Mouse (Mus musculus) myocyte (in vitro differentiated cells): Measurements from ENCODE around the gene Zmynd12. TPM values are rescaled to one million over a fixed set of nuclear protein-coding genes. Genes with fewer than 3 reads are reported as not detected.

Source experiments
- H3K27me3 ChIP-seq: one replicate; pipeline ENCODE4 v1.6.1; 2011; ENCODE audit not compliant: control insufficient read depth, insufficient read depth, insufficient read length
- H3K36me3 ChIP-seq: one replicate; pipeline ENCODE4 v1.6.1; 2011; ENCODE audit not compliant: control insufficient read depth, insufficient read depth
- H3K4me2 ChIP-seq: one replicate; pipeline ENCODE4 v1.6.1; 2011; ENCODE audit warnings: low read depth, control low read depth
- H3K4me3 ChIP-seq: one replicate; pipeline ENCODE4 v1.5.1; 2011; ENCODE audit warnings: mild to moderate bottlenecking, control low read depth, moderate library complexity
- H3K79me2 ChIP-seq: one replicate; pipeline ENCODE4 v1.6.1; 2011; ENCODE audit not compliant: control insufficient read depth, insufficient read depth
- H3ac ChIP-seq: one replicate; pipeline ENCODE4 v1.6.1; 2011; ENCODE audit not compliant: control insufficient read depth, insufficient read length
- CEBPB ChIP-seq: IDR thresholded peaks from 2 replicates; pipeline ENCODE4 v1.6.1; 2011; ENCODE audit warnings: mild to moderate bottlenecking, moderate library complexity; ENCODE audit not compliant: poor library complexity, insufficient read depth, severe bottlenecking
- E2F4 ChIP-seq: IDR thresholded peaks from one replicate; pipeline ENCODE4 v1.6.1; 2011; ENCODE audit warnings: mild to moderate bottlenecking, control low read depth, moderate library complexity; ENCODE audit not compliant: insufficient read depth
- MAX ChIP-seq: IDR thresholded peaks from one replicate; pipeline ENCODE4 v1.6.1; 2011; ENCODE audit warnings: low read depth, mild to moderate bottlenecking, control low read depth
- MYOD1 ChIP-seq, 3 experiments: IDR thresholded peaks; one replicate each; pipeline ENCODE4 v1.6.1; 2011; ENCODE audit warnings: control low read depth in 2 of 3, low read depth in 2 of 3, mild to moderate bottlenecking in 2 of 3, moderate library complexity in 1 of 3; ENCODE audit not compliant: insufficient read length in 2 of 3, control insufficient read depth in 1 of 3
- MYOG ChIP-seq, 3 experiments: IDR thresholded peaks; one replicate each; pipeline ENCODE4 v1.6.1; 2011; ENCODE audit warnings: control low read depth in 2 of 3, low read depth in 2 of 3, mild to moderate bottlenecking in 2 of 3; ENCODE audit not compliant: insufficient read length in 2 of 3, control insufficient read depth in 1 of 3, insufficient read depth in 1 of 3
- POLR2A ChIP-seq: IDR thresholded peaks from one replicate; pipeline ENCODE4 v1.6.1; 2011; ENCODE audit warnings: low read depth, mild to moderate bottlenecking, control low read depth, moderate library complexity; ENCODE audit not compliant: insufficient read length
- POLR2AphosphoS2 ChIP-seq: IDR thresholded peaks from one replicate; pipeline ENCODE4 v1.6.1; 2011; ENCODE audit warnings: low read depth, control low read depth; ENCODE audit not compliant: insufficient read length
- REST ChIP-seq: IDR thresholded peaks from one replicate; pipeline ENCODE4 v1.6.1; 2011; ENCODE audit warnings: mild to moderate bottlenecking, control low read depth, moderate library complexity; ENCODE audit not compliant: insufficient read depth, insufficient read length
- SRF ChIP-seq: IDR thresholded peaks from one replicate; pipeline ENCODE4 v1.6.1; 2011; ENCODE audit warnings: low read depth; ENCODE audit not compliant: control insufficient read depth, insufficient read length
- TCF12 ChIP-seq: IDR thresholded peaks from one replicate; pipeline ENCODE4 v1.6.1; 2011; ENCODE audit warnings: mild to moderate bottlenecking, control low read depth; ENCODE audit not compliant: poor library complexity, insufficient read depth, severe bottlenecking
- TCF3 ChIP-seq: IDR thresholded peaks from one replicate; pipeline ENCODE4 v1.6.1; 2011; ENCODE audit warnings: low read depth, control low read depth; ENCODE audit not compliant: insufficient read length
- USF1 ChIP-seq: IDR thresholded peaks from one replicate; pipeline ENCODE4 v1.6.1; 2011; ENCODE audit warnings: low read depth, mild to moderate bottlenecking, control low read depth, moderate library complexity
- polyA plus RNA-seq: library from polyadenylated mRNA; unstranded; fragments of >200 nt; fragmentation: generic; extraction: Trizol; gene quantifications from one replicate; pipeline ENCODE4 v1.2.1, GENCODE M21; 2012; ENCODE audit warnings: missing spikeins

Gene Zmynd12
- polyA plus RNA-seq, 1 experiment: 0.05 TPM

GRCm38 (mm10) chr4:119492291-119492932, 69.8 kb downstream of the Zmynd12 start, which contains the start of gene Rimkla:
TSS of gene Rimkla (minus strand) at chr4:119492628.
- no peak within 1 kb of the TSS for H3K4me2 ChIP-seq
- no peaks in the 10 kb centered on the region for H3K36me3 ChIP-seq
- TF ChIP-seq TCF3 (no peak), MYOG (IDR thresholded peaks at IDR 0.05; ENCODE audit: control insufficient read depth in 1 of 3, insufficient read depth in 1 of 3, insufficient read length in 2 of 3, low read depth in 2 of 3) (no peak), POLR2A (no peak), MYOD1 (IDR thresholded peaks at IDR 0.05; ENCODE audit: control insufficient read depth in 1 of 3, insufficient read length in 2 of 3, low read depth in 2 of 3) (no peak)
- peaks cover 11% of the 10 kb centered on the region for H3K27me3 ChIP-seq
- no peak within 1 kb of the TSS for H3ac ChIP-seq
- no peak within 1 kb of the TSS for H3K4me3 ChIP-seq
- no peaks in the 10 kb centered on the region for H3K79me2 ChIP-seq

GRCm38 (mm10) chr4:119492933-119493327, 70.3 kb downstream of the Zmynd12 start:
- TF ChIP-seq SRF (no peak), MAX (no peak), TCF12 (no peak), MYOG (IDR thresholded peaks at IDR 0.05; ENCODE audit: control insufficient read depth in 1 of 3, insufficient read depth in 1 of 3, insufficient read length in 2 of 3, low read depth in 2 of 3) (no peak), USF1 (no peak), CEBPB (no peak), E2F4 (no peak), TCF3 (no peak), MYOD1 (IDR thresholded peaks at IDR 0.05; ENCODE audit: control insufficient read depth in 1 of 3, insufficient read length in 2 of 3, low read depth in 2 of 3) (no peak), REST (no peak), POLR2AphosphoS2 (no peak), POLR2A (no peak)
- no peaks in the 10 kb centered on the region for H3K36me3 ChIP-seq
- no peak overlapping the region for H3ac ChIP-seq
- no peak overlapping the region for H3K4me2 ChIP-seq
- H3K4me3 ChIP-seq: no peak overlapping the region
- H3K79me2 ChIP-seq: no peaks in the 10 kb centered on the region
- peaks cover 11% of the 10 kb centered on the region for H3K27me3 ChIP-seq

- TF ChIP-seq E2F4: no peak
- TF ChIP-seq POLR2AphosphoS2: no peak
- TF ChIP-seq MAX: no peak
- no peak for TF ChIP-seq TCF3
- TF ChIP-seq CEBPB: no peak
- no peak for TF ChIP-seq MYOD1 (IDR thresholded peaks at IDR 0.05; ENCODE audit: control insufficient read depth in 1 of 3, insufficient read length in 2 of 3, low read depth in 2 of 3)
- no peak for TF ChIP-seq MYOG (IDR thresholded peaks at IDR 0.05; ENCODE audit: control insufficient read depth in 1 of 3, insufficient read depth in 1 of 3, insufficient read length in 2 of 3, low read depth in 2 of 3)
- TF ChIP-seq TCF12: no peak
- TF ChIP-seq SRF: no peak
- TF ChIP-seq REST: no peak
- no peak overlapping the region for H3ac ChIP-seq
- H3K36me3 ChIP-seq: no peaks in the 10 kb centered on the region
- no peak overlapping the region for H3K4me3 ChIP-seq
- peaks cover 10% of the 10 kb centered on the region for H3K27me3 ChIP-seq
- no peaks in the 10 kb centered on the region for H3K79me2 ChIP-seq
- no peak overlapping the region for H3K4me2 ChIP-seq
Measured at GRCm38 (mm10) chr4:119498319-119498848, 75.8 kb downstream of the Zmynd12 start.

GRCm38 (mm10) chr4:119511591-119511990, 89.0 kb downstream of the Zmynd12 start:
- H3K27me3 ChIP-seq: peaks cover 4% of the 10 kb centered on the region
- no peaks in the 10 kb centered on the region for H3K36me3 ChIP-seq
- H3K79me2 ChIP-seq: no peaks in the 10 kb centered on the region
- H3K4me3 ChIP-seq: no peak overlapping the region
- no peak for TF ChIP-seq SRF
- no peak for TF ChIP-seq POLR2AphosphoS2
- TF ChIP-seq E2F4: no peak
- no peak for TF ChIP-seq MYOG (IDR thresholded peaks at IDR 0.05; ENCODE audit: control insufficient read depth in 1 of 3, insufficient read depth in 1 of 3, insufficient read length in 2 of 3, low read depth in 2 of 3)
- no peak overlapping the region for H3K4me2 ChIP-seq
- no peak overlapping the region for H3ac ChIP-seq

- H3K4me3 ChIP-seq: no peak overlapping the region
- H3K36me3 ChIP-seq: no peaks in the 10 kb centered on the region
- H3K27me3 ChIP-seq: no peaks in the 10 kb centered on the region
- peak overlapping the region; percentile 53 for H3K4me2 ChIP-seq
- no peak overlapping the region for H3ac ChIP-seq
- peak; percentile 74 to 95 (median 89) for TF ChIP-seq MYOG (IDR thresholded peaks at IDR 0.05; ENCODE audit: control insufficient read depth in 1 of 3, insufficient read depth in 1 of 3, insufficient read length in 2 of 3, low read depth in 2 of 3)
- no peak for TF ChIP-seq E2F4
- TF ChIP-seq POLR2A: no peak
- no peak for TF ChIP-seq MAX
- TF ChIP-seq TCF12: peak; percentile 12
- no peak for TF ChIP-seq TCF3
- no peak for TF ChIP-seq POLR2AphosphoS2
- TF ChIP-seq MYOD1 (IDR thresholded peaks at IDR 0.05; ENCODE audit: control insufficient read depth in 1 of 3, insufficient read length in 2 of 3, low read depth in 2 of 3): peak; percentile 43 to 91 (median 76)
- no peak for TF ChIP-seq SRF
- TF ChIP-seq USF1: peak; percentile 26
- no peak for TF ChIP-seq CEBPB
- TF ChIP-seq REST: no peak
- no peaks in the 10 kb centered on the region for H3K79me2 ChIP-seq
Measured at GRCm38 (mm10) chr4:119512731-119513141, 90.1 kb downstream of the Zmynd12 start.
